Mouse (Mus musculus) stomach, postnatal 0 days (tissue): ENCODE measurements at regions not wholly inside any gene's neighbourhood (a gene's known extent, or its start where the extent isn't known, plus 50 kb on each side); places are given as distances from the start of the nearest gene placed in this dataset.

Source experiments
- CTCF ChIP-seq: IDR thresholded peaks from 2 replicates; pipeline ENCODE4 v1.5.1; 2016; ENCODE audit warnings: antibody characterized with exemption, low read depth, mild to moderate bottlenecking, moderate library complexity
- EP300 ChIP-seq: optimal IDR thresholded peaks from 2 replicates; pipeline ENCODE3; 2016; ENCODE audit warnings: antibody characterized with exemption

DNA sequence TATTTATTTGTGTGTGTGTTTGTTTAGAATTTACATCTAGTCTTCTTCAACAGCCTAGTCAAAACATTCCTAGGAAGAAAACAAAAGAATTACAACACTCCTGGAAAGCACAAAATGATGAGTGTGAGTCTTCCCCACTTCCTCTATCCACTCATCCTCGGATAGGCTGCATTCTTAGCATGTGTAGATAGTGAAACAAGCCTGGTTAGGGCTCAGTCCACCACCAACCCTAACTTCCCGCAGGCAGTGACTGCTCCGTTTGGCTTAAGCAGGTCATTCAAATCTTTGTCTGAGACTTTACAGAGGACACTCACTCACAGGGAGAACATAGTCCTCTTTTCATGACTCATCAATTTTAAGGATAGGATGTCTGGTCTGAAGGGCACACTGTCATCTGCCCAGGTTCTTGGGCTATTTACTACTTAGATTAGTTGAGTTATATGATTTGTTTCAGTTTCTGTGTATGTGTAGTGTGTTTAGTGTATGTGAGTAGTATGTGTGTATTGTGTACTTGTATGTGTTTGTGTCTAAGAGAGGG, 118.6 kb downstream of the Cdc42ep3 start:
- TF ChIP-seq CTCF (no peak), EP300 (no peak)
